Mouse (Mus musculus) lung, adult 18-20 months (tissue): Measurements from ENCODE around the gene Brsk2.

ENCODE experiments used
- DNase-seq, 2 experiments: peaks; one replicate each; pipeline ENCODE4 v3.0.0; 2022; ENCODE audit warnings: mixed read lengths in 2 of 2

Gene Brsk2

GRCm38 (mm10) chr7:141956174-141956566 is 6.6 kb downstream of the Brsk2 start:
- DNase-seq: no peak

DNA sequence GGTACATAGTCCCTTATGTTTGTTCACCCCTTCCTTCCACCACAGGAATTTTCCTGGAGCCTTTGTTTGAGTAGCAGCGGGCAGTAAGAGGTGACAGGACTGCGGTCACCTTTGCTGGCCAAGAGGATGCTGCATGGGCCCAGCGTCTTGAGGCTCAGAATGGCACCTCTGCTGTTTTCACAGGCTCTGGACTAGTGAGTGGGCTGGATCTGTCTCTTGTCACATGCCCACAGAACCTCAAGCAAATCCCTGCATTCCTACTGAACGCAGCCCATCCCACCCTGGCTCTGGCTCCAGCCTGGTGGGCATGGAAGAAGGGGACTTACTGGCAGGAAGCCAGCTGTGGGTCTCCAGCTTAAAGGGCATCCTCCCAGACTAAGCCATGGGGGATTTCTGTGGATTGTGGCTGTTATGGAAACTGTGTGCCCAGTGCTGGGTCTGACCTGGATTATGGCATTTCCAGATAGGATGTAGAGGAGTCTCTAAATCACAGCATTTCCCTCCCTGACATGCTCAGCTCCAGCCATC is 8.0 kb downstream of the Brsk2 start:
- DNase-seq: no peak

DNA sequence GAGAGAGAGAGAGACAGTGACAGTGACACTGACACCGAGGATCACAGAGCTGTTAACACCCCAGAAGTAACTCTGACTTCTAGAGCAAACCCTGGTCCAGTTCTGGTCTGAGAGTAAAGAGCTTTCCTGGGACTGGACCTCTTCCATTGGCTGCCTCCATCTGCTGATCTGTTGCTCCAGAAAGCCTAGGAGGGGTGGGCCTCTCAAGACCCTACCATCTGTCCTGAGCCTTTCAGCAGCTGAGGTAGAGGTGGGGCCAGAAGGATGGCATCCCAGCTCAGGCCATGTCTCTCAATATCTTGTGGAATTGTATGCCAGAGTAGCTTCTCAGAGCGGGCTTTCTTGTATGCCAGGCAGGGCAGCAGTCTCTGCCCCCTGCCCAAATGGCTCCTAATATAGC is 8.7 kb downstream of the Brsk2 start:
- no peak for DNase-seq

DNA sequence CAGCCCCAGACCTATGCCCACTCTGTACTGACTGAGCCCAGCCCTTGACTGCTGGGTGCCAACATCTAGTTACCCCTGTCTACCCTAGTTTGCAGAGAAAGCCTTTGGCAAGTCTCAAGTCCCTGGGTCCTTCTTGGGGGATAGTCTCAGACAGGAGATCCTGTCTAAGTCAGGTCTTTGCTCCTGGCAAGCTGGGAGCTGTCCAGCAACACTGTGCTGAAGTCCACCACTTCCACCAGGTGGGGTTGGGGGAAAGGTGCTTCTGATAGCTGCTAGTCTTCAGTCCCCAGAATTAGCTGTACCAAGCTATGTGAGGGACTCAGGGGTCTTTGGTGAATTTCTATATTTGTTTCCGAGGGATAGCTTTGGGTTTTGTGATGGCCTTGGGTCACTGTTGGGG is 9.6 kb downstream of the Brsk2 start:
- DNase-seq: no peak

- DNase-seq: no peak
Measured at GRCm38 (mm10) chr7:141960926-141961325, 11.4 kb downstream of the Brsk2 start.

DNA sequence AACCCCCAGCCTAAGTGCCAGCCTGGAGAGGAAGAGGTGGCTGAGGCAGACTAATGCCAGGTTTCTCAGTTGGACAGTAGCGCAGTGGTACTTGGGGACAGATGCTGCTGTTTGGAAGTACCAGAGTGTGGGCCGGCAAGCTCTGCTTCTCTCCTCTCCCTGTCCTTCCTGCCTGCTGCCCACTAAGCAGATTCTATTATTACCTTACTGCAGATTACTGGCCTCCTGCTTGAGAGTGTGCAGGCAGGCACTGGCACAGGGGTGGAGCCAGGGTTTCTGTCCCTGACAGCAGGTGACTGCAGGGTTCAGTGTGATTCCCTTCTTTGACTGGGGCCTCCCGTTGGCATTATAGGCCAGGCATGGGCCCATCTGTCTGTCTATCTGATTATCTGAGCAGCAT is 11.9 kb downstream of the Brsk2 start:
- DNase-seq: no peak

DNA sequence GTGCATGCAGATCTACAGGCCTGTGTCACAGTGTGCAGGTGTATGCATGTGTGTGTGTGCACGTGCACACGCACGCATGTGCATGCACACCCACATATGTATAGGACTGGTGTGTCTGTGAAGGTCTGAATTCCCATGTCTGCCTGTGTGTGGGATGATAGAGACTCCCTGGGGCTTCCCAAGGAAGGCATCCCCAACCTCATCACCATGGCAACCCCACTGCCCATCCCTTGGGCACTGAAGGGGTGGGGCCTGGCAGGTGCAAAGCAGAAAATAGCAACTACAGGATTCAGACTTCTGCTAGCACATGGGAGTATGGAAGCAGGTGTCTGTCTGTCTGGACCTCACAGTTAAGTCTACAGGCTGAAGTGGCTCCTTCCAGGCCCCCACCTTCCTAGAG is 13.0 kb downstream of the Brsk2 start:
- DNase-seq: no peak

DNA sequence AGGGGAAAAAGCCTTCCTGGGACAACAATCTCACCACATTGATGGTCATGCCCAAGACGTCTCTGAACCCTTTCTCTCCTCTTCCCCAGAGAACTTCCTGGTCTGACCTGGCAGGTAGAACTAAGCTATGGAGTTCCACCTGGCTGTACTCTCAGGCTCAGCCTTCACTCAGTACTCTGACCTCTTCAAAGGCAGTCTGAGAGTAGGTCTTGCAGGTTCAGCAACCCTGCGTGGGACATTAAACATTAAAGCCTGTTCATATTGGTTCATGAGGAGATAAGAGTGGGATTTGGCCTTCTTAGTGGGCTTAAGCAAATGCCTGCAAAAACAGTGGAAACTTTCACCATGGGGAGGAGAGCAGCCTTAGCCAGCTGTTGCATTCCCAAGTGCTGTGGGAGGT is 16.7 kb downstream of the Brsk2 start:
- DNase-seq: no peak

- DNase-seq: no peak
Measured at GRCm38 (mm10) chr7:141972831-141973619, 23.5 kb downstream of the Brsk2 start.

- DNase-seq: no peak
Measured at GRCm38 (mm10) chr7:141978003-141978402, 28.5 kb downstream of the Brsk2 start.

- DNase-seq: no peak
Measured at GRCm38 (mm10) chr7:141979247-141979646, 29.7 kb downstream of the Brsk2 start.

- DNase-seq: no peak
Measured at GRCm38 (mm10) chr7:141981237-141981636, 31.7 kb downstream of the Brsk2 start.

DNA sequence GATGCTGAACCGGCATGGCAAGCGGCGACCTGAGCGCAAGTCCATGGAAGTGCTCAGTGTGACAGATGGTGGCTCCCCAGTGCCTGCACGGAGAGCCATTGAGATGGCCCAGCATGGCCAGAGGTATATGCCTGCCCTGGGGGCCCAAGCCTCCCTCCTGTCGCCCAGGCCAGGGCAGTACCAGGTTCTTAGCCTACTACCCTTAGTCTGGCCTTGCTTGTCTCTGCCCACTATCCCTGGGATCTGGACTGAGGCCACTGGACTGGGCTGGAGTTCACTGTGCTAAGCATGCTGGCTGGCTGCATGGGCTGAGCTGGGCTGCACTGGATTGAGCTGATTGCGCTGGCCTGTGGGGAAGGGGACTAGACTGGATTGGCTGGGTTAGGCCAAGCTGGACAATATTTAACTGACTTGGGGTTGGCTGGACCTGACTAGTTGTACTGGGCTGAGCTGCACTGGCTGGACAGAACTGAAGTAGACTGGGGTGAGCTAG is 38.8 kb downstream of the Brsk2 start:
- no peak for DNase-seq

GRCm38 (mm10) chr7:141991183-141991582 is 41.6 kb downstream of the Brsk2 start:
- DNase-seq: peak in 1 of 2 experiments; percentile 24

- no peak for DNase-seq
Measured at GRCm38 (mm10) chr7:141994121-141994520, 44.6 kb downstream of the Brsk2 start.

GRCm38 (mm10) chr7:142000661-142001060 is 51.1 kb downstream of the Brsk2 start:
- DNase-seq: no peak

DNA sequence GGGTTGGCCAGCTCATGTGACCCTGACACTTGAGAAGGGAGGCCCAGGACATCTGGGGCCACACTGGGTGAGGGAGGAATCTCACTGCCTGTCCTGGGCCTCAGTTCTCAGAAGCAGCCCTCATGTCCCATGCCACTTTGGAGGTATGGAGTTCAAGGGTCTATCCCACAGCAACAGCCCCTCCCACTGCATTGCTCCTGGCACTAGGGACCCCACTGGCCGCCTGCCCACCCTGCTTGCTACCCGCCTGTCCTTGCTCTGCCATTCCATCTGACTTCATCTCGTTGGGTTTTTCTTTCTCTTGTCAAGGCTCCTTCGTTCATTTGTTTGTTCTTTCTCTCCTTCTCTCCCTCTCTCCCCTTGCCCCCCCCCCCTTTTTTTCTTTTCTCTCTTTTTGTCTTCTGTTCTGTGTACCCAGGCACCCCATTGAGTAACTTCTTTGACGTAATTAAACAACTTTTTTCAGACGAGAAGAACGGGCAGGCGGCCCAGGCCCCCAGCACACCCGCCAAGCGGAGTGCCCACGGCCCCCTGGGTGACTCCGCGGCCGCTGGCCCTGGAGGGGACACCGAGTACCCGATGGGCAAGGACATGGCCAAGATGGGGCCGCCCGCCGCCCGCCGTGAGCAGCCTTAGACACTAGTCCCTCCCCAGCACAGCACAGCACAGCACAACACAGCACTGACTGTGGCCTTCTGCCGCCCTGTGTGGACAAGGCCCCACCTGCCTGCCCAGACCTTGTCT is 52.2 kb downstream of the Brsk2 start:
- peak in 1 of 2 experiments; percentile 12 for DNase-seq

GRCm38 (mm10) chr7:142016562-142016961 is 67.0 kb downstream of the Brsk2 start:
- peak; percentile 49 to 65 for DNase-seq

DNA sequence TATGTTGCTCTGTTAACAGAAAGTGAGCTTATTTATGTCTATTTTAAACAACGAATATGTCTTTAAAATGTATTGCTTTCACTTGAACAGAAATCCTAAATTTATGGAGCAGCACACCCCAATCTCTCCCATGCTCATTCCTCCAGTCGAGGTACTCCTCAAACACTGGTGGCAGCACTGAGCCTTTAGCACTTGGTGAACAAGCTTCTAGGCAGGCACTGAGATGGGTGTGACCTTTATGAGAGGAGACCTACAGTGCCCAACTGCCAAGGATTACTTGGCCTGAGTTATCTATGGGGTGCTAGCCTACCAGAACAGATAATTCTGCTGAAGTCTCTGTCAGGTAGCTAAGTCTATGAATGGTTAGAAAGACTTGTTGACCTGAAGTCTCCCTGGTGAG is 70.1 kb downstream of the Brsk2 start:
- peak; percentile 34 to 46 for DNase-seq

GRCm38 (mm10) chr7:142020827-142021226 is 71.3 kb downstream of the Brsk2 start:
- peak; percentile 49 to 56 for DNase-seq

DNA sequence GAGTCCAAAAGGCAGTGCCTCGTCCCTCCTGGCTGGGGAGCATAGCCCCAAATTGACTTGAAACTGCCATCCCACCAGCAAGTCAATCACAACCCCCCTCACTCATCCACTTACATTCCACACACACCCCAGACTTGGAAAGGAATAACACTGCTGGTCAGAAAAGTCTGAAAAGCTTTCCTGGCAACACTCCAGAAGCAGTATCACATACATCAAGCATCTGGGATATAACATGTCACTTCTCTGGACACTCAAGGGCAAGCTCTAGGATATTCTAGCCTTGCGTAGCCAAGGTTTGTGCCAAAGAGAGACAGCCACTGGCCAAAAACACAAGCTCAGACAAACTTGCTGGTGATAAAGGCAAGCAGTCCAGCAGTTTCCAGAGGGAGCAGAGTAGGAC is 75.6 kb downstream of the Brsk2 start:
- DNase-seq: no peak

DNA sequence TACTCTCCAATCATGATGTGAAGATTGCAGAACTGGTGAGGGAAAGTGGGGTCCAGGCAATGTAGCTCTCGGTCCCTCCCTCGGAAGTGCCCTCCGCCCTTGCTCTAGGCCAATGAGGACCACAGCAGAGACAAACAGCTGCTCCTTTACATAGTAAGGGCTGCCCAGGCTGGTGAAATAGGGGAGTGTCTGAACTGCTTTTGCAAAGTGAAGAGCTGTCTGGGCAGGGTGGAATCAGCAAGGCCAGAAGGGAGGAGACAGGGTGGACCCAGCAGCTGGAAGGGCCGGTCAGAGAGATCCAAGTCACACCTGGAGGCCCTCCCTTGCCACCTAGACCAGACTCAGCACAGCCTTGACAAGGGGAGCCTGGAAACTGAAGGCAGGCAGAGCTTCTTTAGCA is 76.4 kb downstream of the Brsk2 start:
- peak; percentile 52 to 61 for DNase-seq

DNA sequence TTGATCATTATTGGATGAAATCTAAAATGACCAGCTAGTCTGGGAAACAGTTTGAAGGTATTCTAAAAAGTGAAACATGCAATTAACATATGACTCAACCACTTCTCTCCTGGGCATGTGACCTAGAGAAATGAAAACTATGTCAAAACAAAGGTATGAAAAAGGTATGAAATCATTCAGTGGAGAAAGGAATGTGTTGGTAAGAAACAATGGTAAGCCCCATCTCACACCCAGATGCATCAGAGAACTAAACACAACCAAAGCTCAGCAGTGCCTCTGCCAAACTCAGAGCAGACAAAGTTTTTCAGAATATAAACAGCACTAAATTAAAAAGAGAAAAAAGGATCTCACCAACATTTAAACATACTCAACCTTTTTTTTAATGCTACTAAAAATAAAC is 80.5 kb downstream of the Brsk2 start:
- DNase-seq: no peak

- peak; percentile 81 to 88 for DNase-seq
Measured at GRCm38 (mm10) chr7:142034198-142034597, 84.6 kb downstream of the Brsk2 start.
